Mouse (Mus musculus): ENCODE measurements around the gene Zfp800. TPM values are rescaled to one million over a fixed set of nuclear protein-coding genes. Genes with fewer than 3 reads are reported as not detected.

Gene Zfp800
- total RNA-seq, 2 experiments from 2014 or later, result 35.8 to 58.2 TPM

DNA sequence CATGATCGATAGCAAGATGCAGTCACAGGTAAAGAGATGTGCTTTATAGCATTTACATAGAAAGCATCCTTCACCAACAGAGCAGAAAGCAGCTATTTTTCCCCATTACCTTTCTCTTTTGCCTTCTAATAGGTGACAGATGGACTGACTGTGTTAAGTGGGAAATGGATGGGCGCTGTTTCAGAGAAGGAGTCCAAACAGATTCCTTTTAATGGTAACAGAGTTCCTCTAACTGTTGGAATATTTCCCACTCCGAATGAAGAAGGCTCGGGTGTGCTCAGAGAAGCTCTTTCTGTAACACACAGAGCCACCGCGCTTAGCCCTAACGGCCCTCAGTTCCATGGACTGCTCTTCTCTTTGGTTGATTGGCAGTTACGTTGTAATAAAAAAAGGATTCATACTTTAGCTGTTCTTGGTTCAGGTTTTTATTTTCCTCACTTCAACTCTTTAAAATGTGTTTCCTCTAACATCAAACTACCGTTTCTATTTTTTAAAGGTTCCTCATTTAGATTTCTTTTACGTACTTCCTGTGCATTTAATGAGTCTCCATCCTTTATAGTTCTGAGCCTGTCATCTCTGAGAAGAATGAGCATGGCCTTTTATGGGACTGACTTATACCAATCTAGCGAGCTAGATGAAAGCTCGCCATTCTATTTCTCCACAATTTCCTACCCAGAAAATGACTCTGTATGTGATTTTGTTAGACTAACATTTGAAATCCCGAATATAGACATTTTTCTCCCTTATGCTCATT, 78.8 kb downstream of the Zfp800 start:
- peak; percentile 65 for ATAC-seq (replicated peaks; ENCODE audit: poor library complexity, severe bottlenecking)

- ATAC-seq (replicated peaks; ENCODE audit: poor library complexity, severe bottlenecking), result no peak
Observed at GRCm38 (mm10) chr6:28315208-28315607, 82.6 kb downstream of the Zfp800 start.

GRCm38 (mm10) chr6:28312067-28312466, 85.7 kb downstream of the Zfp800 start:
- no peak for ATAC-seq (replicated peaks; ENCODE audit: poor library complexity, severe bottlenecking)

- no peak for ATAC-seq (replicated peaks; ENCODE audit: poor library complexity, severe bottlenecking)
Observed at GRCm38 (mm10) chr6:28309692-28310091, 88.1 kb downstream of the Zfp800 start.

DNA sequence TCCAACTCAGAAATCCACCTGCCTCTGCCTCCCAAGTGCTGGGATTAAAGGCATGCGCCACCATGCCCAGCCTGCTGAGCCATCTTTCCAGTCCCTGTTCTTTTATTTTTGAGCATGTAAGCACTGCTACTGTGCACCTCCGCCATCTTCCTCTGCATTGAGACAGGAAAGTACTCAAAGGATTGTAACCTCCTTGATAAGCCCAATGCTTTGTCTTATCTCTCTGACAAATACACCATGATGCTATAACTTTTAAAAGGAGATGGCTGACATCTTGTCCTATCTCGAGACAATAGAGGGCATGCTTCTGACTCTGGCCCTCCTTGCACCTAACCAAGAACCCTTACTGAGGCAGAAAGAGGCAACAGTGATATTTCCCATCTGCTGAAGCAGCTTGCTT, 88.9 kb downstream of the Zfp800 start:
- no peak for ATAC-seq (replicated peaks; ENCODE audit: poor library complexity, severe bottlenecking)

- peak; percentile 37; the same call in 1 of the 2 replicates for ATAC-seq (replicated peaks; ENCODE audit: poor library complexity, severe bottlenecking)
Observed at GRCm38 (mm10) chr6:28306702-28307101, 91.1 kb downstream of the Zfp800 start.

GRCm38 (mm10) chr6:28296306-28296705, 101.5 kb downstream of the Zfp800 start:
- no peak for ATAC-seq (replicated peaks; ENCODE audit: poor library complexity, severe bottlenecking)

- no peak for ATAC-seq (replicated peaks; ENCODE audit: poor library complexity, severe bottlenecking)
Observed at GRCm38 (mm10) chr6:28295581-28295980, 102.2 kb downstream of the Zfp800 start.

GRCm38 (mm10) chr6:28292810-28293209, 105.0 kb downstream of the Zfp800 start:
- ATAC-seq (replicated peaks; ENCODE audit: poor library complexity, severe bottlenecking), result peak; percentile 80

DNA sequence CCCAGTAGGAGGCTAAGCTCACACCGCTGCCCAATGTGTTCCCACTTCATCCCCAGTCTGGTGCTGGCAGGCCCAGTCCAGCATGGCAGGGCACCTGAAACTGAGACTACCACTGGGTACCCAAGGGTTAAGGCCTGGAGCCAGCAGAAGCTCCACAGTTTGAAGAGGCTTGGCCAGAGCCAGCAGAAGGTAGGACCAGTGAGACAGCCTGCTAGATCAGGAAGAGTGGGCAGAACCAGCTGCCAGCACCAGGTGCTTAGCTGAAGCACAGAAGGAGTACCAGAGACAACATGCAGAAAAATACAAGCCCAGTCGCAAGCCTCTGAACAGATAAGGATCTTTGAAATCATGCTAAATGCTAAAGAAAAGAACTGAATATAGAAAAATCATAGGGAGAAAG, 117.9 kb downstream of the Zfp800 start:
- no peak for ATAC-seq (replicated peaks; ENCODE audit: poor library complexity, severe bottlenecking)

DNA sequence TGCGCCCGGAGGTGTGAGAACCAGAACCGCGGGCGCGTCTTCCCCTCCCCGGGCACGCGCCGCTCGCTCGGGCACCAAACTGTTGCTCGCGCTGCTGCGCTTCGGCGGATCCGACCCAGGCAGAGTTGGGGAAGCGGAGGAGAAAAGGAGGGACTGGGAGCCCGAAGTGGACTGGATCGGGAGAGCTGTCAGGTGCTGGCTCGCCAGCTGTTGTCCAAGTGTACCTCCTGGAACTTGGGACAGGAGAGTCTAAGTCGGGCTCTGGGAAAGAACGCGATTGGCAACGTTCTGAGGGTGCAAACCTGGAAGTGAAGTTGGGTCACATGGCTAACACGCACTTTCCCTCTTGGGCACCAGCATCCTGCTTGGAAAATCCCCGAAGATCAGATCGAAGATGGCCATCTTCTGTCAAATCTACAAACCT, 135.6 kb downstream of the Zfp800 start:
- ATAC-seq (replicated peaks; ENCODE audit: poor library complexity, severe bottlenecking), result peak; percentile 7; the same call in 1 of the 2 replicates

- peak; percentile 90 for ATAC-seq (replicated peaks; ENCODE audit: poor library complexity, severe bottlenecking)
Observed at GRCm38 (mm10) chr6:28261307-28262197, 136.3 kb downstream of the Zfp800 start.

DNA sequence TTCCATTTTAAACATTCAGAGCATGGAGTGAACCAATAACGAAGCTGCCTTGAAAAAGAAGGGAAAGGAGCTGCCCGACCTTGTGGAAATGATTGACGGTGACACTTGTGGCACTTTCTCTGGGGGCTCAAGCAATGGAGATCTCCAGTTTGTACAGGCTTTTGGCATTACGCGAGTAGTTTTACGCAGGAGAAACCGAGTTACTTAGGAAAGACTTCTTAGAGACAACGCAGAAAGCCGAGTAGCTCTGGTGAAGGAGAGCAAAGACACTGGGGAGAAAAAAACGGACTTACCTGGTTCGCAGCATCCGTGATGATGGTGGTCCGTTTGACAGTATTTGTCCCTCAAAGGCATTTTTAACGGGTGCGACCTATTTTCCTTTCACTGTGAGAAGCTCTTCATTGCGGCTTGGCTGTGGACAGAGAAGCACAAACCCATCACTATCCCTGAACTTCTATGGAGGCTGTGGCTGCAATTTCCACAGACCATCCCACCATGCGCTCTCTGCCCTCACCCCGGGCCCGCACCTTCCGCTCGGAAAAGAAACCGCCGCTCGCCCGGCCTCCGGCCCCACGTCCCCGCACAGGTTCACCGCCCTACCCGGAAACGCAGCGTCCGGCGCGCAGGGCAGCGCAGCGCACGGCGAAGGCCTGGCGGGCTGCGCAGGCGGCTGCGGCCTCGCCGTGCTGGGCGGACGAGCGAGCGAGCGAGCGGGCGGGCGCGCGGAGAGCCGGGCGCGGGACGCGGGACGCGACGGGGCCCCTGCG, 137.2 kb downstream of the Zfp800 start:
- ATAC-seq (replicated peaks; ENCODE audit: poor library complexity, severe bottlenecking), result peak; percentile 55

- no peak for ATAC-seq (replicated peaks; ENCODE audit: poor library complexity, severe bottlenecking)
Observed at GRCm38 (mm10) chr6:28259750-28260149, 138.1 kb downstream of the Zfp800 start.

DNA sequence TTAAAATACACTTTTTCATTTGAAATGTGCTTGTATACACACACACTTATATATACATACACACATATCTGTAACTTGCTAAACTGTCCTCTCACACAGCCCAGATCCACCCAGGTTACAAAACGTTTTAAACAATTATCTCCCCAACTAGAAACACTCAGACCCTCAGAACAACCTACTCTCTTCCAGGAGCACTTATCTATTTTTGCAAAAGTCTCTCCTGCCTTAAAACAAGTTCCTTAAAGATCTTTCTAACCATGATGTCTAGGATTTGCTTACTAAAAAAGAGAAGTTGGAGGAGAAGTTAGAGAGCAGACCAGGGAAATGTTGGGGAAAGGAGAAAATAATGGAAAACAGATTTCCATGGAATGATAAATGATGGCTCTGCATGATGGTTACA, 139.4 kb downstream of the Zfp800 start:
- no peak for ATAC-seq (replicated peaks; ENCODE audit: poor library complexity, severe bottlenecking)

DNA sequence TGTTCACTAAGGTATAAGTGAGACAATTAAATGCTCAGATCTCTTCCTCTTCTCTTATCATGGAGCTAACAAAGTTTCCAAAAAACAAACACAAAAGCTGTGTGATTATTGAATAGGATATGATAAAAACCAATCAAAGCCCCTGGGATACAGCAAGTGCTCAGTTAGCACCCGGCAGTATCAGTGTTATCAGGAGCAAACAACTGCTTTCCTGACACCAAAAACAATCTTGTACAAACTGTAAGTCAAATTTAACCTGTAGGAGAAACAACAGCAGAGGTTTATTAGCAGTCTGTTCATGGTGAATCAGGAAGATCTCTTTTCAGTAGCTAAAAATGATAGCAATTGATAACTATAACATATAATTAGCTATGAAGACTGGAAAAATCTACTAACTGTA, 140.0 kb downstream of the Zfp800 start:
- ATAC-seq (replicated peaks; ENCODE audit: poor library complexity, severe bottlenecking), result no peak

DNA sequence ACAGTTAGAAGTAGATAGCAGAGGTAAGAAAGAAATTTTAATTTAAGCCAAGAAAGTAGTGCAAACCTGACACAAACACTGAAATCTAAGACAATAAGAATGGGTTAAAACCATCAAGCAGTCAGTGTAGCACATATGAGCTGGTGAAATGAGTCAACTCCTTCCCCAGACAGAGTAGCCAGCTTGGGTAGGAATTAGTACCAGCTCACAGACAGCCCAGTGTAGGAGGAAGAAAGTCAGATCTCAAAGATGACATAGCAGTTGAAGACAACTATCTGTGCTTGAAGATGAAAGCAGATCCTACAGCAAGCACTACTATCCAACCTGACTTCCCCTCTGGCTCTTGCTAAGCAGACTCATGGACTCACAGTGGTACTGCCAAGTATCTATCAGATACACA, 145.0 kb downstream of the Zfp800 start:
- no peak for ATAC-seq (replicated peaks; ENCODE audit: poor library complexity, severe bottlenecking)

DNA sequence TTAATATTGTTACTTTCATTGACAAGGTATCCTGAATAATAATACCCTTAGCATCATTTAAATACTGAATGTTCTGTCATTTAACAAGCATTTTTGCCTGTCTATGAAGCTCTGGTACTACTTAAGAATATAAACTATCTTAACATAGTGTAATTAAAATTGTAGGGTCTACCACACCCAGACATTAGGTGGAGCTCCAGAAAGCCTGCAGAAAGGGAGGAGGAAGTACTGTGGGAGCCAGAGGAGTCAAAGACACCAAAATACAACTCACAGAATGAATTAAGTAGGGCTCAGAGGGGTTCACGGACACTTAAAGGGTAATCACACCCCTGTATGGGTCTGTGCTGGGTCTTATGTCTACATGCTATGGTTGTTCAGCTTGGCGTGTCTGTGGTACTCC, 149.6 kb downstream of the Zfp800 start:
- no peak for ATAC-seq (replicated peaks; ENCODE audit: poor library complexity, severe bottlenecking)

DNA sequence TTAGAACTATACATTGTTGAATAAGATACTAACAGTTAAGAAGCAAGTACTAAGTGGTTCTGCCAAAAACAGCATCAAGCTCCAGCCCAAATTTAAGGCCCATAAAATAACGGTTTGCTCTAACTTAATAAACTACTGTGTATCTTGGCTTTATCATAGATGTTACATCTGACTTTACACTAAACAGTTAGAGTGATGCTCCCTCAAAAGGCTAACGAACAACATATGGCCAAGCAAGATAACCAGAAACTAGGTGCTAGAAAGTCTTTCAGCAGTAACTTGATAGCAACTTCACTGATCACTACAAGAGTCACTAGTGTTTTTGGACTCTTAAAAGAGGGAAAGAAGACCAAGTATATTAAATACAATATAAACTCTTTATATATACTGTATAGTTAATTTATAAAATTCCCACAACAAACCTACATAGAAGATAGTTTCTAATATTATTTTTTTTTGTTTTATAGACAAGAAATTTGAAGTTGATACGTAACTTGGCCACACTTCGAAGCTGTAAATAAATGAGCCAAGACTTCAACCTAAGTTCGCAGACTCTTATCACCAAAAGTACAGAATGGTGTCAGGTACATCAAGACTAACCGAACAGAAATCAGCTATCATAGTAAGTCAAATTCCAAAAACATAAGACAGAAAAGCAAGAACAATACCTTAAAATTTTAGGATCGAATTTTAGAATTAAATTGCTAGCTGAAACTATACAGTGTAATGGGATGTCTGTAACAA, 165.0 kb downstream of the Zfp800 start:
- ATAC-seq (replicated peaks; ENCODE audit: poor library complexity, severe bottlenecking), result no peak

DNA sequence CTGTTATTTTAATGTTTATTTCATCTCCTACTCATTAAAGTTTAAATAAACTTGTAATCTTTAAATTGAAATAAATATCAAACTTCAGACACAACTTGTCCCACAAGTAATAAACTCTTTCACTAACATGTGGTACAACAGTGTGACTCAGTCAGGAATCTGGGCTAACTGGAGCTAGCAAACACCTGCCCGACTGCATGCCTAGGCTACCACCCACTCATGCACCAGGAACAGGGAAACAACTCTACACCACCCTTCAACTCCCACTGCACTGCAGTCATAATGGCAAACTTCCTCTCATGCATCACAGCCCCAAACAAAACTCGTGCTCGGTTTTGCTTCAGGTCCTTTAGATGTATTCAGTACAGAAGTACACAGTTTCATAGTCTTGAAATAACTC, 169.7 kb downstream of the Zfp800 start:
- ATAC-seq (replicated peaks; ENCODE audit: poor library complexity, severe bottlenecking), result no peak
